Mouse (Mus musculus): Measurements from ENCODE around the gene Scp2. TPM values are rescaled to one million over a fixed set of nuclear protein-coding genes. Genes with fewer than 3 reads are reported as not detected.

Scp2 gene
- total RNA-seq, 1 experiment = 65.9 TPM

DNA sequence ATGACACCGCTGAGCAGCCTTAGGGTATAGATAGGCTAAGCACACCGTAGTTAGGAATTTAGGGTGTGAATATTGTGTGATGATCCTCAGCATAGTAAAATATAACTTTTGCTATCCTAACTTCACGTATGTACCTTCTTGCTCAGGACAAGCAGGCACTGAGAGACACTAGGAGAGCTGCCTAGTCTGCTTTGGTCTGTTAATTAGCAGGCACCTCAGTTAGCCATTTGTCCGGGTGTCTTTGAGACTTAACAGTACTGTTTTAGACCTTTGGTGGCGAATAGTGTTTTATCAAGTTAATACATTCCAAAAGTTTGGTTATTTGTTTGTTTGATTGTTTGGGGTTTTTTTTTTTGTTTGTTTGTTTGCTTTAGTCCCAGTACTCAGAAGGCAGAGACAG, 17.3 kb downstream of the Scp2 start:
- no peak for DNase-seq (ENCODE audit: low read depth, low spot score)

DNA sequence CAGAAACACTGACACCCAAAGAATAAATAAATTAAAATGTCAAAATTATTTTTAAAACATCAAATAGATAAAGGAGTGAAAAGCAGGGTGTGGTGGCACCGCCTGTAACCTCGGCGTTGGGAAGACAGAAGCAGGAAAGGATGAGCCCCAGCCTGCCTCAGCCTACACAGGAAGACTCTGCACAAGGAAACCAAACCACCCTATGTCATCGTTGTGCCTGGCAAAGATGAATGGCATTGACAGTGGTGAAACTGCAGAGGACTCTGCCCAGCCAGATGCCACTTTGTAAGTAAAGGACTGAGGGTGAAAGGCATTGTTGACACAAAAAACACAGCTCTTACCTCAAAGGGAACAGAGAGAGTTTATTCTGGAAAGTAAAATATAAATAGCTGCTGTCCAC, 18.5 kb downstream of the Scp2 start:
- no peak for TF ChIP-seq MAFK (IDR thresholded peaks at IDR 0.05; ENCODE audit: insufficient read depth, low read depth, low read length)
- no peak for TF ChIP-seq CHD2 (IDR thresholded peaks at IDR 0.05; ENCODE audit: low read depth, low read length)
- TF ChIP-seq ZNF384 (IDR thresholded peaks at IDR 0.05; ENCODE audit: low read depth, low read length) = no peak
- TF ChIP-seq HCFC1 (IDR thresholded peaks at IDR 0.05; ENCODE audit: borderline replicate concordance, insufficient read depth, low read length) = no peak
- TF ChIP-seq ZC3H11A (IDR thresholded peaks at IDR 0.05; ENCODE audit: borderline replicate concordance, low read depth, low read length) = no peak
- no peaks in the 10 kb centered on the region for H3K36me3 ChIP-seq (ENCODE audit: control insufficient read depth, insufficient read depth, low read length, poor library complexity, severe bottlenecking)
- no peaks in the 10 kb centered on the region for H3K4me1 ChIP-seq (ENCODE audit: control insufficient read depth in 2 of 2, insufficient read depth in 2 of 2, low read length in 2 of 2, poor library complexity in 1 of 2)
- no peak overlapping the region for H3K27ac ChIP-seq (ENCODE audit: insufficient read depth, low read depth, low read length, poor library complexity, severe bottlenecking)
- in situ Hi-C loops (cut with MboI; ENCODE audit: low sequenced_read_pairs in 2 of 2, unreplicated experiment in 2 of 2) = no loop called here
- H3K4me3 ChIP-seq (ENCODE audit: insufficient read depth in 1 of 2, low read depth in 1 of 2, low read length in 2 of 2, poor library complexity in 1 of 2, severe bottlenecking in 1 of 2) = no peak overlapping the region
- H3K9ac ChIP-seq (ENCODE audit: insufficient read depth, low read depth, low read length, poor library complexity, severe bottlenecking) = no peak overlapping the region
- no peak for DNase-seq (ENCODE audit: low read depth, low spot score)
- H3K9me3 ChIP-seq (ENCODE audit: control insufficient read depth, insufficient read depth, low read depth, low read length) = no peaks in the 10 kb centered on the region

More for the DNA sequence above, 17.3 kb downstream of the Scp2 start:
- no peak overlapping the region for H3K4me3 ChIP-seq (ENCODE audit: insufficient read depth in 1 of 2, low read depth in 1 of 2, low read length in 2 of 2, poor library complexity in 1 of 2, severe bottlenecking in 1 of 2)
- H3K4me1 ChIP-seq (ENCODE audit: control insufficient read depth in 2 of 2, insufficient read depth in 2 of 2, low read length in 2 of 2, poor library complexity in 1 of 2) = no peaks in the 10 kb centered on the region
- H3K36me3 ChIP-seq (ENCODE audit: control insufficient read depth, insufficient read depth, low read length, poor library complexity, severe bottlenecking) = no peaks in the 10 kb centered on the region
- no peak overlapping the region for H3K27ac ChIP-seq (ENCODE audit: insufficient read depth, low read depth, low read length, poor library complexity, severe bottlenecking)
- TF ChIP-seq CHD2 (IDR thresholded peaks at IDR 0.05; ENCODE audit: low read depth, low read length) (no peak), MAFK (IDR thresholded peaks at IDR 0.05; ENCODE audit: insufficient read depth, low read depth, low read length) (no peak), ZNF384 (IDR thresholded peaks at IDR 0.05; ENCODE audit: low read depth, low read length) (no peak), ZC3H11A (IDR thresholded peaks at IDR 0.05; ENCODE audit: borderline replicate concordance, low read depth, low read length) (no peak), HCFC1 (IDR thresholded peaks at IDR 0.05; ENCODE audit: borderline replicate concordance, insufficient read depth, low read length) (no peak)
- H3K9me3 ChIP-seq (ENCODE audit: control insufficient read depth, insufficient read depth, low read depth, low read length) = no peaks in the 10 kb centered on the region
- H3K9ac ChIP-seq (ENCODE audit: insufficient read depth, low read depth, low read length, poor library complexity, severe bottlenecking) = no peak overlapping the region
- in situ Hi-C loops (cut with MboI; ENCODE audit: low sequenced_read_pairs in 2 of 2, unreplicated experiment in 2 of 2) = no loop called here

DNA sequence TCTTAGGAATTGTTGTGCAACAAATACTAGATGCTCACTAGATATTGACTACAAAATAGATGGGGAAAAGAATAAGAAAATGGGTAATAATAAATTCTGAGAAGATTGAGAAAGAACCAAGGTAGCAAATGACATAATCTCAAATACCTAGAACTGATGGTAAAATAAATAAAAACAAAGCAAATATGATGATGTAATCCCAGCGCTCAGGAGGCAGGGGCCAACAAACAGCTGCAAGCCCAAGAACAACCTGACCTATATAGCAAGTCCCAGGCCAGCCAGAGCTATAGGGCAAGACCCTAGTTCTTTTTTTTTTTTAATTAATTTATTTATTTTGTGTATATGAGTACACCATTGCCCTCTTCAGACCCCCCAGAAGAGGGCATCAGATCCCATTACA, 20.7 kb downstream of the Scp2 start:
- Histone ChIP-seq H3K9me3 (ENCODE audit: control insufficient read depth, insufficient read depth, low read depth, low read length) (no peaks in the 10 kb centered on the region), H3K4me1 (ENCODE audit: control insufficient read depth in 2 of 2, insufficient read depth in 2 of 2, low read length in 2 of 2, poor library complexity in 1 of 2) (no peaks in the 10 kb centered on the region), H3K4me3 (ENCODE audit: insufficient read depth in 1 of 2, low read depth in 1 of 2, low read length in 2 of 2, poor library complexity in 1 of 2, severe bottlenecking in 1 of 2) (no peak overlapping the region), H3K27ac (ENCODE audit: insufficient read depth, low read depth, low read length, poor library complexity, severe bottlenecking) (no peak overlapping the region), H3K9ac (ENCODE audit: insufficient read depth, low read depth, low read length, poor library complexity, severe bottlenecking) (no peak overlapping the region), H3K36me3 (ENCODE audit: control insufficient read depth, insufficient read depth, low read length, poor library complexity, severe bottlenecking) (no peaks in the 10 kb centered on the region)
- TF ChIP-seq ZC3H11A (IDR thresholded peaks at IDR 0.05; ENCODE audit: borderline replicate concordance, low read depth, low read length) (no peak), MAFK (IDR thresholded peaks at IDR 0.05; ENCODE audit: insufficient read depth, low read depth, low read length) (no peak), HCFC1 (IDR thresholded peaks at IDR 0.05; ENCODE audit: borderline replicate concordance, insufficient read depth, low read length) (no peak), CHD2 (IDR thresholded peaks at IDR 0.05; ENCODE audit: low read depth, low read length) (no peak), ZNF384 (IDR thresholded peaks at IDR 0.05; ENCODE audit: low read depth, low read length) (no peak)
- DNase-seq (ENCODE audit: low read depth, low spot score) = no peak
- in situ Hi-C loops (cut with MboI; ENCODE audit: low sequenced_read_pairs in 2 of 2, unreplicated experiment in 2 of 2) = no loop called here

DNA sequence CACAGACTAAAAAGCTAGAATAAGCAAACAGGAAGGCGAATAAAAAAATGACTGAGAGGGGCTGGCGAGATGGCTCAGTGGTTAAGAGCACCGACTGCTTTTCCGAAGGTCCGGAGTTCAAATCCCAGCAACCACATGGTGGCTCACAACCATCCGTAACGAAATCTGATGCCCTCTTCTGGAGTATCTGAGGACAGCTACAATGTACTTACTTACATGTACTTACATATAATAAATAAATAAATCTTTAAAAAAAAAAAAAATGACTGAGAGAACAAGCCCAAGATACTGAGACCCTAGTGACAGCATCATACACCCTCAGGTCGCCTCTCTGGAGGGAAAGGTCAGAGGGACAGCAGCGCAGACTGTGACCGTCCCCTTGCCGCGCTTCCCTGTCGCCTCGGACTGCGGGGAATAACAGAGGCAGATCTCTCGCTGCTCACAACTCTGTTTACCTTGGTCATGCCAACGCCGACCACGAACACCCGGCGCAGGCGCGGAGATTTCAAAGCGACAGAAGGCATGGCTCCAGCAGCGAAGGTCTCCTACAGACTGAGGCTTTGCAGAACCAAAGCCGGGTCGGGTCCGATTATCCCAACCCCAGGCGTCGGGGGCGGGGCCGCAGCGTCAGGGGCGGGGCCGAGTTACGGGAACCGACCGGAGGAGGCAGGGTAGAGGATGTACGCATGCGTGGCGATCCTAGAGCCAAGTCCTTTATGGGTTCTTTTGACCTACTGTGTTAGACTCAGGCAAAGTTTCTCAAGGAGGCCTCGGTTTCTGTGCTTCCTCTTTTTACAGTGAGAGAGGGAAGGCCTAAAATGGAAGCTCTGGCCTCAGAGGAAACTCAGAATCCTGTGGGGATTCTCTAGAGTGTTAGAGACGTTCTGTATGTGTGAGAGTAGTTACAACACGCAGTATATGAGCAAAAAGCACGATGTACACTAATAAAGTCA, 26.6 kb downstream of the Scp2 start:
- in situ Hi-C loops (cut with MboI; ENCODE audit: low sequenced_read_pairs in 2 of 2, unreplicated experiment in 2 of 2) = no loop called here
- TF ChIP-seq CHD2 (IDR thresholded peaks at IDR 0.05; ENCODE audit: low read depth, low read length) (no peak), HCFC1 (IDR thresholded peaks at IDR 0.05; ENCODE audit: borderline replicate concordance, insufficient read depth, low read length) (no peak), ZC3H11A (IDR thresholded peaks at IDR 0.05; ENCODE audit: borderline replicate concordance, low read depth, low read length) (no peak), MAFK (IDR thresholded peaks at IDR 0.05; ENCODE audit: insufficient read depth, low read depth, low read length) (no peak)
- peak; percentile 96 for DNase-seq (ENCODE audit: low read depth, low spot score)
- Histone ChIP-seq H3K4me1 (ENCODE audit: control insufficient read depth in 2 of 2, insufficient read depth in 2 of 2, low read length in 2 of 2, poor library complexity in 1 of 2) (no peaks in the 10 kb centered on the region), H3K36me3 (ENCODE audit: control insufficient read depth, insufficient read depth, low read length, poor library complexity, severe bottlenecking) (no peaks in the 10 kb centered on the region), H3K4me3 (ENCODE audit: insufficient read depth in 1 of 2, low read depth in 1 of 2, low read length in 2 of 2, poor library complexity in 1 of 2, severe bottlenecking in 1 of 2) (peak overlapping the region; percentile 65 to 92), H3K27ac (ENCODE audit: insufficient read depth, low read depth, low read length, poor library complexity, severe bottlenecking) (peak overlapping the region; percentile 32; the same call in 1 of the 2 replicates), H3K9ac (ENCODE audit: insufficient read depth, low read depth, low read length, poor library complexity, severe bottlenecking) (peak overlapping the region; percentile 86), H3K9me3 (ENCODE audit: control insufficient read depth, insufficient read depth, low read depth, low read length) (no peaks in the 10 kb centered on the region)

All from ES-E14 (cell line).